ENCODE assay signal across 9 mouse cellular contexts in genomic region chr10:31173169-31173686, GRCm38 (mm10).
DNase-seq lines count a peak whose midpoint lies in the region; ATAC-seq lines count a peak whose summit lies in the region.
"Had no signal": no experiment of that assay in that cellular context is flagged by ENCODE, and none has a peak within 500 bp of the region (broad histone marks: within the 10 kb centered on the region; RNA-seq: fewer than 3 reads in every experiment).

No protein-coding gene starts in this region.

- peak; percentile 79 for DNase-seq in adrenal gland, postnatal 10 days
- peak; percentile 24 for DNase-seq in embryo, embryonic 10.5 days (ENCODE audit: low spot score)
- DNase-seq in gastrocnemius, adult 8-10 months (ENCODE audit: low spot score in 2 of 2), result peak; percentile 2 to 3
- DNase-seq in layer of hippocampus, adult 9-11 months, result peak; percentile 69
- peak; percentile 76 for DNase-seq in lung, postnatal 14 days
- no peak for DNase-seq in c-Kit-positive CD71-positive TER-119-positive erythroid progenitor cells, embryonic 14.5 days (ENCODE audit: low spot score)

- H3K4me3 ChIP-seq in hindbrain, embryonic 13.5 days, result no peak overlapping the region
- H3K4me3 ChIP-seq in stomach, embryonic 16.5 days (replicated peaks; ENCODE audit: low read length), result no peak overlapping the region

- H3K4me1 ChIP-seq in hindbrain, embryonic 13.5 days (replicated peaks), result peaks cover 7% of the 10 kb centered on the region; the same call in 1 of the 2 replicates
- H3K4me1 ChIP-seq in stomach, embryonic 16.5 days (ENCODE audit: control insufficient read depth, insufficient read depth, low read length), result no peaks in the 10 kb centered on the region

- H3K9ac ChIP-seq in hindbrain, embryonic 13.5 days, result no peak overlapping the region
- no peak overlapping the region for H3K9ac ChIP-seq in stomach, embryonic 16.5 days (ENCODE audit: low read length)

- H3K4me2 ChIP-seq in hindbrain, embryonic 13.5 days, result no peak overlapping the region
- no peak overlapping the region for H3K4me2 ChIP-seq in stomach, embryonic 16.5 days (ENCODE audit: low read depth, low read length)

- H3K27ac ChIP-seq in hindbrain, embryonic 13.5 days, result no peak overlapping the region
- H3K27ac ChIP-seq in stomach, embryonic 16.5 days (ENCODE audit: low read length), result peak overlapping the region; percentile 58
- H3K27ac ChIP-seq: macrophage had no signal

- ATAC-seq in hindbrain, embryonic 13.5 days (ENCODE audit: low FRiP score), result peak; percentile 92
- ATAC-seq in stomach, embryonic 16.5 days (ENCODE audit: insufficient read depth, low FRiP score), result peak; percentile 89

- no peaks in the 10 kb centered on the region for H3K27me3 ChIP-seq in hindbrain, embryonic 13.5 days
- H3K27me3 ChIP-seq in stomach, embryonic 16.5 days (ENCODE audit: control insufficient read depth, insufficient read depth, low read length), result no peaks in the 10 kb centered on the region

- H3K36me3 ChIP-seq in hindbrain, embryonic 13.5 days, result no peaks in the 10 kb centered on the region
- no peaks in the 10 kb centered on the region for H3K36me3 ChIP-seq in stomach, embryonic 16.5 days (ENCODE audit: control insufficient read depth, insufficient read depth, low read length)

- H3K9me3 ChIP-seq in hindbrain, embryonic 13.5 days, result no peaks in the 10 kb centered on the region
- no peaks in the 10 kb centered on the region for H3K9me3 ChIP-seq in stomach, embryonic 16.5 days (replicated peaks; ENCODE audit: control insufficient read depth, low read length)

- 32% methylated on average over 15 of the region's 15 CpGs for WGBS in hindbrain, embryonic 13.5 days
- 29% methylated on average over 15 of the region's 15 CpGs for WGBS in stomach, embryonic 16.5 days
